Mouse (Mus musculus): ENCODE results near the gene Irs2.

GRCm38 (mm10) chr8:11005460-11006275 lies 2.6 kb downstream of the Irs2 start:
- TF ChIP-seq POLR2A (IDR thresholded peaks at IDR 0.05; ENCODE audit: insufficient read depth, low read depth, low read length) (no peak), CTCF (IDR thresholded peaks at IDR 0.05; ENCODE audit: insufficient read depth, low read depth, low read length) (no peak)
